Mouse (Mus musculus) MEL (cell line): Measurements from ENCODE around the gene Soga1. TPM values are rescaled to one million over a fixed set of nuclear protein-coding genes. Genes with fewer than 3 reads are reported as not detected.

ENCODE experiments used
- DNase-seq: peaks from one replicate; pipeline ENCODE4 v3.0.0; 2011; ENCODE audit warnings: low read depth, low spot score
- H3K27ac ChIP-seq: 2 replicates; pipeline ENCODE4 v1.5.1; 2012; ENCODE audit warnings: low read depth, mild to moderate bottlenecking, control low read depth, low read length, moderate library complexity; ENCODE audit not compliant: control insufficient read depth
- H3K27me3 ChIP-seq, 2 experiments: fragments of 150-350 bp in 1 of 2; sonication (generic) in 1 of 2; 2 replicates each; pipeline ENCODE4 v1.6.1; 2012; ENCODE audit warnings: low read length in 2 of 2, mild to moderate bottlenecking in 2 of 2, improper control_type of control experiment in 1 of 2, moderate library complexity in 1 of 2; ENCODE audit not compliant: insufficient read depth in 2 of 2, control insufficient read depth in 1 of 2
- H3K36me3 ChIP-seq, 2 experiments: 2 replicates each; pipeline ENCODE4 v1.6.1; 2012 to 2014; ENCODE audit warnings: low read length in 2 of 2, improper control_type of control experiment in 1 of 2, inconsistent platforms in 1 of 2, mild to moderate bottlenecking in 1 of 2; ENCODE audit not compliant: insufficient read depth in 2 of 2, control insufficient read depth in 1 of 2
- H3K4me1 ChIP-seq, 2 experiments: fragments of 150-350 bp in 1 of 2; sonication (generic) in 1 of 2; 2 replicates each; pipeline ENCODE4 v1.6.1; 2012; ENCODE audit warnings: low read length in 2 of 2, improper control_type of control experiment in 1 of 2, mild to moderate bottlenecking in 1 of 2; ENCODE audit not compliant: insufficient read depth in 2 of 2, control insufficient read depth in 1 of 2
- H3K4me3 ChIP-seq, 2 experiments: fragments of 150-350 bp in 1 of 2; sonication (generic) in 1 of 2; 2 replicates each; pipeline ENCODE4 v1.5.1; 2012; ENCODE audit warnings: low read depth in 2 of 2, low read length in 2 of 2, mild to moderate bottlenecking in 2 of 2, moderate library complexity in 2 of 2, control low read depth in 1 of 2, improper control_type of control experiment in 1 of 2; ENCODE audit not compliant: control insufficient read depth in 1 of 2, insufficient read depth in 1 of 2
- H3K79me2 ChIP-seq: 2 replicates; pipeline ENCODE4 v1.6.1; 2012; ENCODE audit warnings: mild to moderate bottlenecking, low read length, moderate library complexity; ENCODE audit not compliant: control insufficient read depth, poor library complexity, insufficient read depth
- H3K9ac ChIP-seq: 2 replicates; pipeline ENCODE4 v1.6.1; 2012; ENCODE audit warnings: low read depth, mild to moderate bottlenecking, control low read depth, low read length, moderate library complexity; ENCODE audit not compliant: control insufficient read depth, poor library complexity, severe bottlenecking
- H3K9me3 ChIP-seq: fragments of 150-350 bp; sonication (generic); replicated peaks from 2 replicates; pipeline ENCODE4 v1.6.1; 2012; ENCODE audit warnings: mild to moderate bottlenecking, low read length, improper control_type of control experiment, moderate library complexity; ENCODE audit not compliant: insufficient read depth
- CHD1 ChIP-seq: IDR thresholded peaks from 2 replicates; pipeline ENCODE4 v1.6.1; 2012; ENCODE audit warnings: low read depth, mild to moderate bottlenecking, inconsistent platforms, low read length, improper control_type of control experiment
- CHD2 ChIP-seq: IDR thresholded peaks from 2 replicates; pipeline ENCODE4 v1.6.1; 2011; ENCODE audit warnings: low read length, improper control_type of control experiment
- ETS1 ChIP-seq: IDR thresholded peaks from 2 replicates; pipeline ENCODE4 v1.6.1; 2012; ENCODE audit warnings: low read depth, mild to moderate bottlenecking, inconsistent platforms, low read length, improper control_type of control experiment, moderate library complexity
- GABPA ChIP-seq: IDR thresholded peaks from 2 replicates; pipeline ENCODE4 v1.6.1; 2012; ENCODE audit warnings: low read depth, mild to moderate bottlenecking, inconsistent platforms, low read length, improper control_type of control experiment, moderate library complexity
- JUND ChIP-seq: IDR thresholded peaks from 2 replicates; pipeline ENCODE4 v1.6.1; 2011; ENCODE audit warnings: low read depth, mild to moderate bottlenecking, improper control_type of control experiment, low read length
- KAT2A ChIP-seq: conservative IDR thresholded peaks from 2 replicates; pipeline ENCODE4 v1.6.1; 2012; ENCODE audit warnings: low read depth, low read length, improper control_type of control experiment, inconsistent platforms
- MAZ ChIP-seq: IDR thresholded peaks from 2 replicates; pipeline ENCODE4 v1.6.1; 2012; ENCODE audit warnings: low read depth, mild to moderate bottlenecking, inconsistent platforms, low read length, improper control_type of control experiment
- MEF2A ChIP-seq: IDR thresholded peaks from 2 replicates; pipeline ENCODE4 v1.6.1; 2014; ENCODE audit warnings: low read depth, mild to moderate bottlenecking, inconsistent platforms, low read length, improper control_type of control experiment; ENCODE audit not compliant: poor library complexity, insufficient replicate concordance, severe bottlenecking; ENCODE audit errors: extremely low read depth
- MXI1 ChIP-seq: IDR thresholded peaks from 2 replicates; pipeline ENCODE4 v1.6.1; 2011; ENCODE audit warnings: mild to moderate bottlenecking, low read depth, low read length, improper control_type of control experiment
- MYB ChIP-seq: IDR thresholded peaks from 2 replicates; pipeline ENCODE4 v1.6.1; 2011; ENCODE audit warnings: mild to moderate bottlenecking, low read depth, low read length, improper control_type of control experiment
- MYC ChIP-seq: IDR thresholded peaks from 2 replicates; pipeline ENCODE4 v1.6.1; 2011; ENCODE audit warnings: low read depth, mild to moderate bottlenecking, low read length, improper control_type of control experiment, moderate library complexity
- NELFE ChIP-seq: IDR thresholded peaks from 2 replicates; pipeline ENCODE4 v1.6.1; 2011; ENCODE audit warnings: low read depth, low read length, improper control_type of control experiment
- NRF1 ChIP-seq: IDR thresholded peaks from 2 replicates; pipeline ENCODE4 v1.6.1; 2014; ENCODE audit warnings: low read depth, mild to moderate bottlenecking, inconsistent platforms, low read length, improper control_type of control experiment, moderate library complexity; ENCODE audit not compliant: poor library complexity, insufficient read depth, severe bottlenecking
- RAD21 ChIP-seq: IDR thresholded peaks from 2 replicates; pipeline ENCODE4 v1.6.1; 2011; ENCODE audit warnings: mild to moderate bottlenecking, low read depth, low read length, improper control_type of control experiment
- SIN3A ChIP-seq: IDR thresholded peaks from 2 replicates; pipeline ENCODE4 v1.6.1; 2012; ENCODE audit warnings: low read length, improper control_type of control experiment, inconsistent platforms
- SMC3 ChIP-seq: IDR thresholded peaks from 2 replicates; pipeline ENCODE4 v1.6.1; 2011; ENCODE audit warnings: low read depth, low read length, improper control_type of control experiment
- TAL1 ChIP-seq: IDR thresholded peaks from 2 replicates; pipeline ENCODE4 v1.6.1; 2012; ENCODE audit warnings: mild to moderate bottlenecking, inconsistent platforms, low read length, moderate library complexity, mixed read lengths
- TCF12 ChIP-seq: IDR thresholded peaks from 2 replicates; pipeline ENCODE4 v1.6.1; 2014; ENCODE audit warnings: low read depth, mild to moderate bottlenecking, inconsistent platforms, low read length, improper control_type of control experiment, moderate library complexity
- UBTF ChIP-seq: IDR thresholded peaks from 2 replicates; pipeline ENCODE4 v1.6.1; 2012; ENCODE audit warnings: low read depth, mild to moderate bottlenecking, inconsistent platforms, low read length, improper control_type of control experiment, moderate library complexity, borderline replicate concordance; ENCODE audit not compliant: insufficient read depth
- USF1 ChIP-seq: IDR thresholded peaks from 2 replicates; pipeline ENCODE4 v1.6.1; 2014; ENCODE audit warnings: low read depth, mild to moderate bottlenecking, inconsistent platforms, low read length, improper control_type of control experiment, moderate library complexity
- USF2 ChIP-seq, 2 experiments: IDR thresholded peaks; 2 replicates each; pipeline ENCODE4 v1.6.1; 2011 to 2012; ENCODE audit warnings: improper control_type of control experiment in 2 of 2, low read length in 2 of 2, borderline replicate concordance in 1 of 2, inconsistent platforms in 1 of 2, low read depth in 1 of 2, mild to moderate bottlenecking in 1 of 2; ENCODE audit not compliant: insufficient read depth in 1 of 2
- ZC3H11A ChIP-seq: IDR thresholded peaks from 2 replicates; pipeline ENCODE4 v1.6.1; 2012; ENCODE audit warnings: low read depth, mild to moderate bottlenecking, inconsistent platforms, low read length, improper control_type of control experiment
- ZMIZ1 ChIP-seq: IDR thresholded peaks from 2 replicates; pipeline ENCODE4 v1.6.1; 2012; ENCODE audit warnings: low read depth, mild to moderate bottlenecking, inconsistent platforms, low read length, improper control_type of control experiment, moderate library complexity
- ZNF384 ChIP-seq: IDR thresholded peaks from 2 replicates; pipeline ENCODE4 v1.6.1; 2012; ENCODE audit warnings: low read depth, mild to moderate bottlenecking, inconsistent platforms, low read length, improper control_type of control experiment
- polyA plus RNA-seq, 2 experiments: library from polyadenylated mRNA; stranded (reverse) in 1 of 2; unstranded in 1 of 2; fragments of >175 nt in 1 of 2; fragments of >200 nt in 1 of 2; gene quantifications; 2 replicates each; pipeline versions ENCODE4 v1.2.1 to v1.2.4; 2012; ENCODE audit warnings: low replicate concordance in 2 of 2, low read depth in 1 of 2; ENCODE audit not compliant: insufficient read length in 2 of 2, insufficient read depth in 1 of 2, missing spikeins in 1 of 2
- total RNA-seq: library from RNA; depleted of rRNA; stranded (reverse); fragments of 300-350 nt; gene quantifications from 2 replicates; pipeline ENCODE4 v1.2.3, GENCODE M21; 2012

Soga1 gene
- total and polyA plus RNA-seq, 3 experiments = 0.50 to 2.0 TPM; not detected in 1

- Histone ChIP-seq H3K9me3 (no peaks in the 10 kb centered on the region), H3K79me2 (no peaks in the 10 kb centered on the region), H3K4me1 (no peaks in the 10 kb centered on the region), H3K27me3 (no peaks in the 10 kb centered on the region), H3K27ac (no peak overlapping the region), H3K9ac (no peak overlapping the region), H3K36me3 (no peaks in the 10 kb centered on the region), H3K4me3 (no peak overlapping the region)
- TF ChIP-seq NRF1 (no peak), TCF12 (no peak), ZNF384 (no peak), MAZ (no peak), JUND (no peak)
- no peak for DNase-seq
Measured at GRCm38 (mm10) chr2:157077160-157077559, 1.9 kb downstream of the Soga1 start.

GRCm38 (mm10) chr2:157076585-157076984 lies 2.5 kb downstream of the Soga1 start:
- Histone ChIP-seq H3K27ac (no peak overlapping the region), H3K9ac (no peak overlapping the region), H3K9me3 (no peaks in the 10 kb centered on the region), H3K27me3 (no peaks in the 10 kb centered on the region), H3K4me3 (no peak overlapping the region), H3K36me3 (no peaks in the 10 kb centered on the region), H3K79me2 (no peaks in the 10 kb centered on the region), H3K4me1 (no peaks in the 10 kb centered on the region)
- TF ChIP-seq MXI1 (no peak), MYC (no peak)
- DNase-seq = no peak

GRCm38 (mm10) chr2:157075685-157076084 lies 3.4 kb downstream of the Soga1 start:
- Histone ChIP-seq H3K27me3 (no peaks in the 10 kb centered on the region), H3K4me1 (no peaks in the 10 kb centered on the region), H3K79me2 (no peaks in the 10 kb centered on the region), H3K36me3 (no peaks in the 10 kb centered on the region), H3K27ac (no peak overlapping the region), H3K4me3 (no peak overlapping the region), H3K9ac (no peak overlapping the region), H3K9me3 (no peaks in the 10 kb centered on the region)
- TF ChIP-seq SMC3 (no peak), MEF2A (no peak), CHD2 (no peak), NRF1 (no peak), SIN3A (no peak), MAZ (no peak), MYB (no peak), UBTF (no peak), ZC3H11A (no peak), TAL1 (no peak), GABPA (no peak), CHD1 (no peak), USF2 (IDR thresholded peaks at IDR 0.05; ENCODE audit: borderline replicate concordance in 1 of 2, insufficient read depth in 1 of 2, low read depth in 1 of 2, low read length in 2 of 2) (no peak), NELFE (no peak), ETS1 (no peak), RAD21 (no peak), KAT2A (no peak), USF1 (no peak), ZMIZ1 (no peak), MXI1 (no peak)
- no peak for DNase-seq
